Comparison of ENCODE assay signal across 8 mouse cellular contexts in genomic region chr9:118341401-118341800, GRCm38 (mm10).
DNase-seq lines count a peak whose midpoint lies in the region; ATAC-seq lines count a peak whose summit lies in the region.
"Had no signal": no experiment of that assay in that cellular context is flagged by ENCODE, and none has a peak within 500 bp of the region (broad histone marks: within the 10 kb centered on the region; RNA-seq: fewer than 3 reads in every experiment).

No protein-coding gene starts in this region.

- H3K4me1 ChIP-seq in neural tube, embryonic 11.5 days (ENCODE audit: control insufficient read depth, insufficient read depth, low read length) = no peaks in the 10 kb centered on the region
- no peaks in the 10 kb centered on the region for H3K4me1 ChIP-seq in forebrain, embryonic 11.5 days (replicated peaks; ENCODE audit: control insufficient read depth, insufficient read depth, low read length)
- 0 out of 2 replicates have a peak, but pooled peaks cover 3% of the 10 kb centered on the region for H3K4me1 ChIP-seq in limb, embryonic 15.5 days

- H3K9me3 ChIP-seq in neural tube, embryonic 11.5 days (ENCODE audit: control insufficient read depth, low read length) = no peaks in the 10 kb centered on the region
- no peaks in the 10 kb centered on the region for H3K9me3 ChIP-seq in forebrain, embryonic 11.5 days (ENCODE audit: control insufficient read depth, low read length)
- H3K9me3 ChIP-seq in limb, embryonic 15.5 days = no peaks in the 10 kb centered on the region

- no peaks in the 10 kb centered on the region for H3K36me3 ChIP-seq in neural tube, embryonic 11.5 days (ENCODE audit: control insufficient read depth, insufficient read depth, low read length)
- H3K36me3 ChIP-seq in forebrain, embryonic 11.5 days (ENCODE audit: control insufficient read depth, insufficient read depth, low read length) = no peaks in the 10 kb centered on the region
- H3K36me3 ChIP-seq in limb, embryonic 15.5 days = no peaks in the 10 kb centered on the region

- 43% methylated on average over 12 of the region's 12 CpGs for WGBS in neural tube, embryonic 11.5 days
- WGBS in forebrain, embryonic 11.5 days = 46% methylated on average over 12 of the region's 12 CpGs
- 57% methylated on average over 12 of the region's 12 CpGs for WGBS in limb, embryonic 15.5 days

- intact Hi-C loops in gastrocnemius, postnatal 36 days (cut with DNase I) = no loop called here

- DNase-seq in neural tube, embryonic 11.5 days (ENCODE audit: low spot score) = no peak
- DNase-seq in neural tube, embryonic 10.5 days (ENCODE audit: extremely low spot score, low spot score) = no peak
- DNase-seq in forebrain, embryonic 11.5 days (ENCODE audit: low spot score) = no peak
- DNase-seq in gastrocnemius, postnatal 36 days = no peak
- no peak for DNase-seq in layer of hippocampus, adult 8-10 months (ENCODE audit: low spot score in 2 of 2)
- DNase-seq in adrenal gland, postnatal 4 days (ENCODE audit: low spot score in 2 of 2) = no peak
- DNase-seq: adrenal gland, postnatal 25 days had no signal

- peak overlapping the region; percentile 18 for H3K4me3 ChIP-seq in neural tube, embryonic 11.5 days (ENCODE audit: low read depth, low read length)
- peak overlapping the region; percentile 8; the same call in 1 of the 2 replicates for H3K4me3 ChIP-seq in forebrain, embryonic 11.5 days (ENCODE audit: low read depth, low read length)
- H3K4me3 ChIP-seq in limb, embryonic 15.5 days = peak overlapping the region; percentile 26

- H3K27ac ChIP-seq in neural tube, embryonic 11.5 days (ENCODE audit: low read depth, low read length) = no peak overlapping the region
- H3K27ac ChIP-seq in forebrain, embryonic 11.5 days (ENCODE audit: low read depth, low read length) = no peak overlapping the region
- H3K27ac ChIP-seq in limb, embryonic 15.5 days = no peak overlapping the region

- H3K27me3 ChIP-seq in neural tube, embryonic 11.5 days (ENCODE audit: control insufficient read depth, insufficient read depth, low read length) = no peaks in the 10 kb centered on the region
- H3K27me3 ChIP-seq in forebrain, embryonic 11.5 days (ENCODE audit: control insufficient read depth, insufficient read depth, low read length) = no peaks in the 10 kb centered on the region
- H3K27me3 ChIP-seq in limb, embryonic 15.5 days = no peaks in the 10 kb centered on the region

- peak overlapping the region; percentile 39 for H3K4me2 ChIP-seq in neural tube, embryonic 11.5 days (ENCODE audit: low read depth)
- H3K4me2 ChIP-seq in forebrain, embryonic 11.5 days (ENCODE audit: low read depth, low read length, severe bottlenecking) = peak overlapping the region; percentile 43
- peak overlapping the region; percentile 39 for H3K4me2 ChIP-seq in limb, embryonic 15.5 days

- 0 out of 2 replicates have a peak, but pooled peaks have one; percentile 31 for ATAC-seq in neural tube, embryonic 11.5 days (ENCODE audit: insufficient read depth, low FRiP score, low TSS enrichment)
- no peak; the same call in 1 of the 2 replicates for ATAC-seq in forebrain, embryonic 11.5 days (replicated peaks; ENCODE audit: low FRiP score)
- ATAC-seq in limb, embryonic 15.5 days (ENCODE audit: insufficient number of reproducible peaks, low FRiP score, low TSS enrichment, low read depth) = no peak

- H3K9ac ChIP-seq in neural tube, embryonic 11.5 days (ENCODE audit: low read length) = 0 out of 2 replicates have a peak overlapping the region, but pooled peaks have one; percentile 18
- peak overlapping the region; percentile 44 for H3K9ac ChIP-seq in forebrain, embryonic 11.5 days (ENCODE audit: low read length)
- no peak overlapping the region for H3K9ac ChIP-seq in limb, embryonic 15.5 days
